Mouse (Mus musculus) ovary, postnatal 10 days (tissue): ENCODE data around the gene Aadacl4.
"Not testable (repeated sequence)": the region's sequence is repeated elsewhere in the genome, so short reads cannot be mapped to it uniquely, and the experiment has no call there.

Experiments used
- DNase-seq: peaks from one replicate; pipeline ENCODE4 v3.0.0; 2022; ENCODE audit warnings: low spot score

The Aadacl4 gene

GRCm38 (mm10) chr4:144613407-144613806 is at the start of gene Aadacl4:
Aadacl4 (plus strand) TSS chr4:144613707.
- DNase-seq = no peak

GRCm38 (mm10) chr4:144565034-144565433 is 48.5 kb upstream of the Aadacl4 start, which contains the start of gene Gm13124:
Gm13124 (minus strand) TSS chr4:144565134.
- DNase-seq = no peak

GRCm38 (mm10) chr4:144567752-144568151 is 45.8 kb upstream of the Aadacl4 start:
- no peak for DNase-seq

GRCm38 (mm10) chr4:144586207-144586606 is 27.3 kb upstream of the Aadacl4 start:
- DNase-seq = not testable (repeated sequence)

GRCm38 (mm10) chr4:144592790-144593189 is 20.7 kb upstream of the Aadacl4 start:
- DNase-seq = no peak

GRCm38 (mm10) chr4:144614586-144614985 is 1.1 kb downstream of the Aadacl4 start:
- no peak for DNase-seq

GRCm38 (mm10) chr4:144638263-144638662 is 24.8 kb downstream of the Aadacl4 start:
- no peak for DNase-seq
